Comparison of ENCODE assay signal across 20 mouse cellular contexts in the genomic region with DNA sequence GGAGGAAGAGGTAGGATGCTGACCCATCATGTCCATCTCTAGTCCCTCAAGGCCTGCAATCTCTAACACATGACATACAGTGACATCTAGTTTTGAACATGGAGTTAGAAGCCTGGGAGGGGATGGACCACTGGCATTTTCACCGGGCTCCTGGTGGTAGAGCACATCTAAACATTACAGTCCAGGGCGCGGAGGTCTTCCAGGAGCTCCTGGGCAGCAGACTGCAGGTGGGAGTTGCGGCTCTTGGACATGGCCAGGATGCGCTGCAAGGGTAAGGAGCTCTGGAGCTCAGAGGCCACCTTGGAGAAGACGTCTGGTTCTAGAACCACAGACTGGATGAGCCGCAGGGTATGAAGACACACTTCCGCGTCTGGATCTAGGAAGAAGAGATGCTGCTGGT.
DNase-seq lines count a peak whose midpoint lies in the region; ATAC-seq lines count a peak whose summit lies in the region.
"Had no signal": no experiment of that assay in that cellular context is flagged by ENCODE, and none has a peak within 500 bp of the region (broad histone marks: within the 10 kb centered on the region; RNA-seq: fewer than 3 reads in every experiment).

No protein-coding gene starts in this region.

- H3K27me3 ChIP-seq in kidney, embryonic 15.5 days: no peaks in the 10 kb centered on the region
- H3K27me3 ChIP-seq: embryonic facial prominence, embryonic 13.5 days; embryonic facial prominence, embryonic 15.5 days; forebrain, embryonic 13.5 days had no signal

- H3K9ac ChIP-seq in kidney, embryonic 15.5 days: no peak overlapping the region
- H3K9ac ChIP-seq: embryonic facial prominence, embryonic 13.5 days; embryonic facial prominence, embryonic 15.5 days; forebrain, embryonic 13.5 days had no signal

- peak; percentile 88 for DNase-seq in heart, adult 11 months
- DNase-seq in heart, adult 18-20 months: no peak
- peak; percentile 5 for DNase-seq in kidney, postnatal 10 days
- DNase-seq: adrenal gland, adult 2 months; adrenal gland, postnatal 10 days; adrenal gland, postnatal 25 days; cerebellum, adult 11 months; cerebellum, adult 18-20 months; cerebellum, adult 8-10 months; cerebellum, adult 9-11 months; cerebellum, postnatal 14 days; cerebellum, postnatal 36 days; embryo, embryonic 11 days had no signal

- H3K4me2 ChIP-seq in kidney, embryonic 15.5 days: no peak overlapping the region
- H3K4me2 ChIP-seq: embryonic facial prominence, embryonic 13.5 days; embryonic facial prominence, embryonic 15.5 days; forebrain, embryonic 13.5 days had no signal

- no peak overlapping the region for H3K4me3 ChIP-seq in kidney, embryonic 15.5 days (replicated peaks)
- H3K4me3 ChIP-seq: embryonic facial prominence, embryonic 13.5 days; embryonic facial prominence, embryonic 15.5 days; erythroblast, embryonic 14.5 days; forebrain, embryonic 10.5 days; forebrain, embryonic 13.5 days had no signal

- no peak overlapping the region for H3K27ac ChIP-seq in kidney, embryonic 15.5 days
- H3K27ac ChIP-seq: embryonic facial prominence, embryonic 13.5 days; embryonic facial prominence, embryonic 15.5 days; forebrain, embryonic 10.5 days; forebrain, embryonic 13.5 days had no signal

- no peak for ATAC-seq in kidney, embryonic 15.5 days (replicated peaks; ENCODE audit: low FRiP score)
- ATAC-seq: forebrain, embryonic 13.5 days; forebrain, embryonic 16.5 days had no signal

- 96% methylated on average over 9 of the region's 9 CpGs for WGBS in kidney, embryonic 15.5 days

- H3K4me1 ChIP-seq in kidney, embryonic 15.5 days: peaks cover 7% of the 10 kb centered on the region
- H3K4me1 ChIP-seq: forebrain, embryonic 13.5 days had no signal

- H3K36me3 ChIP-seq in kidney, embryonic 15.5 days: no peaks in the 10 kb centered on the region
- H3K36me3 ChIP-seq: embryonic facial prominence, embryonic 13.5 days; embryonic facial prominence, embryonic 15.5 days; forebrain, embryonic 10.5 days had no signal

- H3K9me3 ChIP-seq in kidney, embryonic 15.5 days (replicated peaks): no peaks in the 10 kb centered on the region
- H3K9me3 ChIP-seq: embryonic facial prominence, embryonic 13.5 days; embryonic facial prominence, embryonic 15.5 days; forebrain, embryonic 10.5 days; forebrain, embryonic 13.5 days had no signal

Comparison
In these comparisons a context has a peak if more than half of its experiments do, and no peak if none do; other contexts are left out.
1. DNase-seq: peak in heart, adult 11 months (single experiment) and kidney, postnatal 10 days (single experiment); none in heart, adult 18-20 months (0 of 2).